ENCODE assay signal across 8 mouse cellular contexts in the genomic region with DNA sequence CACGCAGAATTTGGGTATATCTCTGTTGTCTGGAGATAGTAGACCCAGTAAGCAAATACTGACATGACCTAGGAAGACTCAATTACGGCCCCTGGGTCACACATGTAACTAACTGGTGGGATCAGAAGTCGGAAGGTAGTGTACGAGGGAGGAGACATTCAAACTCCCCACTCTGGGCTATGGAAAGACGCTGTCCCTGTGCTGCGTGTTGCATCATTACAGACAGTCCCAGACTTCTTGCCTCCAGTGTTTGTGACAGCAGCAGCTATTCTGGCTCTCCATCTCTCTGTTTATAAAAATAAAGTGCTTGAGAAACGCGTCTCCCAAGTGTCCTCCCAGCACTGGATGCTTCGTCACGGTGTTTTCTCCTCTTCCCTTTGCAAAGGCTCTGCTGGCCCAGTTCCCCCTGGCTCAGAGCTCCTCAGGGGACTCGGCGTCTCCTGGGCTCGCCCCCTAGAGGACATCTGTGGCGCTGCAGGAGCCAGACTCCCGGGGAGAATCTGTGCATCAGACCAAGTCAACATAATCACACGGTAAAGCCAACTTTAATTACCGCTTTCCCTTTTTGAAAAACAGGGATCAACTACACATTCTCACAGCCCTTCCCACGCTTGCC. TPM values are rescaled to one million over a fixed set of nuclear protein-coding genes. Genes with fewer than 3 reads are reported as not detected.
A peak's percentile ranks its signal among the peaks of the same experiment; 100 is the strongest.
DNase-seq lines count a peak whose midpoint lies in the region; ATAC-seq lines count a peak whose summit lies in the region.

No protein-coding gene starts in this region.

- no peaks in the 10 kb centered on the region for H3K36me3 ChIP-seq in hindbrain, embryonic 15.5 days

- H3K27ac ChIP-seq in hindbrain, embryonic 15.5 days (replicated peaks) = no peak overlapping the region

- H3K4me3 ChIP-seq in hindbrain, embryonic 15.5 days = peak overlapping the region; percentile 0; the same call in 1 of the 2 replicates

- H3K9me3 ChIP-seq in hindbrain, embryonic 15.5 days = no peaks in the 10 kb centered on the region

- DNase-seq in NIH3T3 (ENCODE audit: low read depth) = peak; percentile 83
- peak; percentile 91 to 94 for DNase-seq in cerebellum, postnatal 14 days
- peak; percentile 85 to 90 for DNase-seq in frontal cortex, postnatal 36 days (ENCODE audit: low spot score in 2 of 2)
- peak; percentile 89 to 96 for DNase-seq in left cerebral cortex, adult 18-20 months (ENCODE audit: low spot score in 2 of 2)
- peak; percentile 88 to 92 for DNase-seq in lung, postnatal 4 days
- peak; percentile 76 for DNase-seq in retina, postnatal 7 days (ENCODE audit: low read depth, low spot score)
- peak; percentile 83 to 85 for DNase-seq in urinary bladder, adult 18-20 months (ENCODE audit: low spot score in 2 of 2)

- no peak overlapping the region for H3K9ac ChIP-seq in hindbrain, embryonic 15.5 days

- 17% methylated on average over 18 of the region's 18 CpGs for WGBS in hindbrain, embryonic 15.5 days

- peaks cover 9% of the 10 kb centered on the region for H3K4me1 ChIP-seq in hindbrain, embryonic 15.5 days (replicated peaks)

- peak overlapping the region; percentile 47 for H3K4me2 ChIP-seq in hindbrain, embryonic 15.5 days

- no peaks in the 10 kb centered on the region for H3K27me3 ChIP-seq in hindbrain, embryonic 15.5 days

- no peak for ATAC-seq in hindbrain, embryonic 15.5 days (ENCODE audit: low FRiP score, low read depth)

RNA-seq across cellular contexts. Expression of gene Usp3, which starts 18.6 kb away (rescaled TPM):
- polyA plus RNA-seq in hindbrain, embryonic 15.5 days (2015; fragmentation: Nextera tagmentation; extraction: Ambion mirVana) = 57.1 and 67.8 TPM in 2 replicates
- total RNA-seq in left cerebral cortex, adult 18-20 months (2021) = 10 to 100 TPM; 38.3 to 38.5 TPM
